Mouse (Mus musculus) small intestine, adult 2 months (tissue): ENCODE measurements around the gene Boll.

ENCODE experiments used
- CTCF ChIP-seq: fragments of 200-500 bp; IDR thresholded peaks from 2 replicates; pipeline ENCODE4 v1.5.1; 2012; ENCODE audit warnings: low read depth, mild to moderate bottlenecking, control low read depth, inconsistent platforms, low read length, moderate library complexity, mixed read lengths; ENCODE audit not compliant: insufficient replicate concordance, insufficient read length; ENCODE audit errors: extremely low read depth
- POLR2A ChIP-seq: fragments of 200-500 bp; IDR thresholded peaks from 2 replicates; pipeline ENCODE4 v1.6.1; 2012; ENCODE audit warnings: low read depth, mild to moderate bottlenecking, control low read depth, inconsistent platforms, low read length, moderate library complexity

DNA sequence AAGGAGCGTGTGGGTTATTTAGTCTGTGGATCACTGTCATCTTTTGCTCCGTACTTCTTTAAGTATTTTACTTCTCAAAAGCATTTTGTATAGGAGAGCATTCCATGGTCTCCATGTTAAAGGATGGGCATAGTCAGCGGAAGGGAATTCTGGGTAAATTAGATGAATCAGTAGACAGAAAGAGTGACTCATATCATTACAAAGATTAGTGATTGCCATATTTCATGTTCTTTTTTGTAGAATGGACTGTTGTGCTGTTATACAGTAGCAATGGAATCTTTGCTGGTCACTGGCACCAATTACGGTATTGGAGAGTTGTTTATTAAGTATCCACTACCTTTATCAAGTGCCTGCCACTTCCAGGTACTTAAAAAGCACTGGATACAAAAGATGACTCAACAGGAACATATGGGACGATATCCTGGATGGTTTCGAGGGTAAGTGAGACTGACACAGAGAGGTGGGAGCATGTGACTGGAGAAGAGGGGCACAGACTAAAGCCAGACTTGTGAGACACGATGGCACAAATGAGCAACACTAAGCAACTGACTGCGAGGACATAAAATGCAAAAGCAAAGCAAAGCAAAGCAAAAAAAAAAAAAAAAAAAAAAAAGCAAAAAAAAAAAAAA is 134.9 kb downstream of the Boll start:
- TF ChIP-seq CTCF (no peak), POLR2A (no peak)
